In genomic region chr12:111192777-111193176, GRCm38 (mm10) we compare ENCODE assay signal across 36 mouse cellular contexts. TPM values are rescaled to one million over a fixed set of nuclear protein-coding genes. Genes with fewer than 3 reads are reported as not detected.
DNase-seq lines count a peak whose midpoint lies in the region; ATAC-seq and TF ChIP-seq lines count a peak whose summit lies in the region.
"Had no signal": no experiment of that assay in that cellular context is flagged by ENCODE, and none has a peak within 500 bp of the region (broad histone marks: within the 10 kb centered on the region; RNA-seq: fewer than 3 reads in every experiment).

No protein-coding gene starts in this region.

- no peak overlapping the region for H3K4me3 ChIP-seq in forebrain, embryonic 13.5 days
- H3K4me3 ChIP-seq in forebrain, embryonic 16.5 days (replicated peaks; ENCODE audit: low read length), result no peak overlapping the region
- no peak overlapping the region for H3K4me3 ChIP-seq in lung, postnatal 0 days (ENCODE audit: low read depth, low read length)
- H3K4me3 ChIP-seq: erythroblast, embryonic 14.5 days; forebrain, embryonic 12.5 days; hindbrain, embryonic 10.5 days; hindbrain, embryonic 15.5 days; kidney, embryonic 15.5 days; liver, embryonic 15.5 days; myocyte; neural tube, embryonic 12.5 days had no signal

- H3K4me1 ChIP-seq in forebrain, embryonic 13.5 days, result peaks cover 17% of the 10 kb centered on the region
- peaks cover 10% of the 10 kb centered on the region; the same call in 1 of the 2 replicates for H3K4me1 ChIP-seq in forebrain, embryonic 16.5 days (replicated peaks; ENCODE audit: control insufficient read depth, insufficient read depth, low read length)
- no peaks in the 10 kb centered on the region for H3K4me1 ChIP-seq in lung, postnatal 0 days (ENCODE audit: insufficient read depth, low read depth, low read length)

- H3K27ac ChIP-seq in forebrain, embryonic 13.5 days, result 0 out of 2 replicates have a peak overlapping the region, but pooled peaks have one; percentile 40
- H3K27ac ChIP-seq in forebrain, embryonic 16.5 days (ENCODE audit: low read length), result no peak overlapping the region
- H3K27ac ChIP-seq in lung, postnatal 0 days (ENCODE audit: low read length), result no peak overlapping the region
- H3K27ac ChIP-seq: hindbrain, embryonic 10.5 days; liver, embryonic 15.5 days; macrophage; neural tube, embryonic 12.5 days had no signal

- no peaks in the 10 kb centered on the region for H3K36me3 ChIP-seq in forebrain, embryonic 13.5 days (ENCODE audit: poor library complexity, severe bottlenecking)
- no peaks in the 10 kb centered on the region for H3K36me3 ChIP-seq in forebrain, embryonic 16.5 days (ENCODE audit: control insufficient read depth, insufficient read depth)
- H3K36me3 ChIP-seq in lung, postnatal 0 days (ENCODE audit: insufficient read depth, low read length), result no peaks in the 10 kb centered on the region
- H3K36me3 ChIP-seq: forebrain, embryonic 12.5 days; G1E; hindbrain, embryonic 15.5 days; liver, embryonic 15.5 days; neural tube, embryonic 12.5 days had no signal

- TF ChIP-seq EP300 in lung, postnatal 0 days (IDR thresholded peaks at IDR 0.05), result no peak

- ATAC-seq in forebrain, embryonic 13.5 days, result no peak
- no peak for ATAC-seq in forebrain, embryonic 16.5 days
- peak; percentile 28 for ATAC-seq in lung, postnatal 0 days
- ATAC-seq in monocyte, adult 5-6 weeks (replicated peaks; ENCODE audit: insufficient number of reproducible peaks, low FRiP score, low TSS enrichment, poor library complexity, severe bottlenecking), result peak; percentile 62
- ATAC-seq: inflammation-experienced regulatory T-cells, adult 6 months; midbrain, embryonic 16.5 days had no signal

- intact Hi-C loops in left cerebral cortex, postnatal 4 days (cut with DNase I), result no loop called here

- peak; percentile 35 for DNase-seq in lung, postnatal 0 days (ENCODE audit: low spot score)
- DNase-seq in lung, adult 18-20 months, result no peak
- DNase-seq in fat pad, adult 2 months (ENCODE audit: extremely low read depth, low read depth, low spot score), result peak; percentile 21
- no peak for DNase-seq in thymus, postnatal 25 days
- no peak for DNase-seq in left cerebral cortex, postnatal 4 days
- DNase-seq: adrenal gland, adult 8-10 months; gastrocnemius, postnatal 14 days; heart, adult 11 months; kidney, adult 11 months; kidney, postnatal 25 days; thymus, adult 2 months; thymus, postnatal 4 days had no signal

- H3K27me3 ChIP-seq in forebrain, embryonic 13.5 days, result no peaks in the 10 kb centered on the region
- no peaks in the 10 kb centered on the region for H3K27me3 ChIP-seq in forebrain, embryonic 16.5 days (replicated peaks; ENCODE audit: control insufficient read depth, insufficient read depth, low read length)
- H3K27me3 ChIP-seq in lung, postnatal 0 days (replicated peaks; ENCODE audit: insufficient read depth, low read length), result no peaks in the 10 kb centered on the region
- H3K27me3 ChIP-seq: forebrain, embryonic 12.5 days; hindbrain, embryonic 15.5 days; kidney, embryonic 15.5 days; liver, embryonic 15.5 days; neural tube, embryonic 12.5 days had no signal

- TF ChIP-seq CTCF in lung, postnatal 0 days (IDR thresholded peaks at IDR 0.05), result no peak

- 84% methylated on average over 6 of the region's 6 CpGs for WGBS in forebrain, embryonic 13.5 days
- 78% methylated on average over 6 of the region's 6 CpGs for WGBS in forebrain, embryonic 16.5 days
- 55% methylated on average over 6 of the region's 6 CpGs for WGBS in lung, postnatal 0 days

- no peak overlapping the region for H3K4me2 ChIP-seq in forebrain, embryonic 13.5 days
- H3K4me2 ChIP-seq in forebrain, embryonic 16.5 days (ENCODE audit: low read length), result no peak overlapping the region
- H3K4me2 ChIP-seq in lung, postnatal 0 days (replicated peaks; ENCODE audit: low read depth, low read length), result no peak overlapping the region
- H3K4me2 ChIP-seq: forebrain, embryonic 12.5 days; heart, embryonic 11.5 days; hindbrain, embryonic 15.5 days; liver, embryonic 15.5 days; midbrain, embryonic 11.5 days; neural tube, embryonic 12.5 days had no signal

- no peak overlapping the region for H3K9ac ChIP-seq in forebrain, embryonic 13.5 days
- H3K9ac ChIP-seq in forebrain, embryonic 16.5 days (replicated peaks; ENCODE audit: low read depth, low read length), result no peak overlapping the region
- no peak overlapping the region for H3K9ac ChIP-seq in lung, postnatal 0 days (replicated peaks; ENCODE audit: low read depth)
- H3K9ac ChIP-seq: forebrain, embryonic 12.5 days; hindbrain, embryonic 15.5 days; kidney, embryonic 15.5 days; liver, embryonic 15.5 days; neural tube, embryonic 12.5 days had no signal

- no peaks in the 10 kb centered on the region for H3K9me3 ChIP-seq in forebrain, embryonic 13.5 days (replicated peaks)
- H3K9me3 ChIP-seq in forebrain, embryonic 16.5 days (ENCODE audit: control insufficient read depth, low read length), result no peaks in the 10 kb centered on the region
- H3K9me3 ChIP-seq in lung, postnatal 0 days (ENCODE audit: low read length), result no peaks in the 10 kb centered on the region
- H3K9me3 ChIP-seq: forebrain, embryonic 12.5 days; G1E; hindbrain, embryonic 10.5 days; hindbrain, embryonic 15.5 days; kidney, embryonic 15.5 days; liver, embryonic 15.5 days; neural tube, embryonic 12.5 days had no signal

RNA-seq across cellular contexts. Expression of gene 4930595D18Rik, which starts 8.5 kb away (rescaled TPM):
- 0.21 TPM in 1 of 2 replicates, not detected in the other for polyA plus RNA-seq in forebrain, embryonic 13.5 days (2015; fragmentation: Nextera tagmentation; extraction: Ambion mirVana)
- not detected in 2 replicates for polyA plus RNA-seq in forebrain, embryonic 16.5 days (2015; fragmentation: Nextera tagmentation; extraction: Ambion mirVana)
- polyA plus RNA-seq in lung, postnatal 0 days (2015; fragmentation: Nextera tagmentation; extraction: Ambion mirVana), result not detected in 2 replicates
- 1.2 TPM in 1 of 3 replicates, not detected in the others for total RNA-seq in monocyte, adult 5-6 weeks (2017)
- not detected for total RNA-seq in left cerebral cortex, postnatal 4 days (2021)
- total RNA-seq: adrenal gland, adult 8-10 months; gastrocnemius, postnatal 14 days; layer of hippocampus, adult 18-20 months; layer of hippocampus, postnatal 25 days; left cerebral cortex, adult 8-10 months; left cerebral cortex, postnatal 36 days had no signal
- polyA plus RNA-seq: cortical plate, adult 2 months; embryonic facial prominence, embryonic 14.5 days; erythroblast, embryonic 14.5 days; forebrain, embryonic 12.5 days; G1E; heart, embryonic 11.5 days; heart, embryonic 16.5 days; hindbrain, embryonic 10.5 days; hindbrain, embryonic 15.5 days; kidney, embryonic 15.5 days; liver, embryonic 15.5 days; macrophage; midbrain, embryonic 11.5 days; midbrain, embryonic 16.5 days; myocyte; neural tube, embryonic 12.5 days; thymus, adult 2 months had no signal

RNA-seq across cellular contexts. Expression of gene Traf3, which starts 26.6 kb away (rescaled TPM):
- polyA plus RNA-seq in forebrain, embryonic 13.5 days (2015; fragmentation: Nextera tagmentation; extraction: Ambion mirVana), result 12.8 and 17.2 TPM in 2 replicates
- 14.0 and 15.8 TPM in 2 replicates for polyA plus RNA-seq in forebrain, embryonic 16.5 days (2015; fragmentation: Nextera tagmentation; extraction: Ambion mirVana)
- 3.1 and 4.7 TPM in 2 replicates for polyA plus RNA-seq in lung, postnatal 0 days (2015; fragmentation: Nextera tagmentation; extraction: Ambion mirVana)
- 40.4 to 58.6 TPM (median 41.0 TPM) in 3 replicates for total RNA-seq in monocyte, adult 5-6 weeks (2017)
- total RNA-seq in left cerebral cortex, postnatal 4 days (2021), result 10 to 100 TPM; 37.0 to 41.8 TPM
- polyA plus RNA-seq: G1E had no signal

Comparison
In these comparisons a context has a peak if more than half of its experiments do, and no peak if none do; other contexts are left out.
1. DNase-seq: peak in lung, postnatal 0 days (single experiment) and fat pad, adult 2 months (single experiment); none in lung, adult 18-20 months (0 of 2), thymus, postnatal 25 days (single experiment) and left cerebral cortex, postnatal 4 days (single experiment).
2. ATAC-seq: peak in lung, postnatal 0 days (single experiment) and monocyte, adult 5-6 weeks (single experiment); none in forebrain, embryonic 13.5 days (single experiment) and forebrain, embryonic 16.5 days (single experiment).